Mouse (Mus musculus) ovary, adult 18-20 months (tissue): ENCODE data around the gene AI837181.

Experiments
- DNase-seq: peaks from one replicate; pipeline ENCODE4 v3.0.0; 2022; ENCODE audit warnings: low spot score, mixed read lengths

The AI837181 gene

DNA sequence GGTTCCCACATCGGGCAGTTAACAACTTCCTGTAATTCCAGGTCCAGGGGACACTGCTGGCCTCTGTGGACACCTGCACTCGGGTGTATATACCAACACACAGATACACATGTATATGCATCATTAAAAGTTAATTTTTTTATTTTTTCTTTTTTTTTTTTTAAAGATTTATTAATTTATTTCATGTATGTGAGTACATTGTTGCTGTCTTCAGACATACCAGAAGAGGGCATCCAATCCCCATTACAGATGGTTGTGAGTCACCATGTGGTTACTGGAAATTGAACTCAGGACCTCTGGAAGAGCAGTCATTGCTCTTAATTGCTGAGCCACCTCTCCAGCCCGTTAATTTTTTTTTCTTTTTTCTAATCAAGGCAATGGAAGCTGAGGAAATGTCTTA lies 47.9 kb downstream of the AI837181 start:
- no peak for DNase-seq

DNA sequence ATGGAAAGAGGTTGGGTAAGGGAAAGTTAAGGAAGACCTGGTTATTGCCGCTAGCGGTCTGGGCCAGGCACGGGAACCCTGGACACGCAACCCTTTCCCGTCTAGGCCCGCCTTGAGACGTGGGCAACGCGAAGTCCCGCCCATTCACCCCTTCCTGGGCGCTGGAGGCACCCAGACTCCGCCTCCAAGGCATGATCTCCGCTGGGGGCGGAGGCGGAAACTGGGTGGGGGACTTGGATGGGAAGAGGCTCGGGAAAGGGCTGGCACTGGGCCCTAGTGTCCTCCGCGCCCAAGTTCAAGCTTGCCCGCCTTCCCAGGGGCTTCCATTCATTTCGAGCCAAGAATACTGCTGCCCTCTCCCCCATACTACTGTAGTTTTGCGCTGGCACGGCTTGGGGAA lies 48.8 kb downstream of the AI837181 start, which contains the start of gene Efemp2:
Efemp2 (plus strand) TSS at position 235 of the 400 bp plus-strand sequence.
- DNase-seq, result peak; percentile 88

DNA sequence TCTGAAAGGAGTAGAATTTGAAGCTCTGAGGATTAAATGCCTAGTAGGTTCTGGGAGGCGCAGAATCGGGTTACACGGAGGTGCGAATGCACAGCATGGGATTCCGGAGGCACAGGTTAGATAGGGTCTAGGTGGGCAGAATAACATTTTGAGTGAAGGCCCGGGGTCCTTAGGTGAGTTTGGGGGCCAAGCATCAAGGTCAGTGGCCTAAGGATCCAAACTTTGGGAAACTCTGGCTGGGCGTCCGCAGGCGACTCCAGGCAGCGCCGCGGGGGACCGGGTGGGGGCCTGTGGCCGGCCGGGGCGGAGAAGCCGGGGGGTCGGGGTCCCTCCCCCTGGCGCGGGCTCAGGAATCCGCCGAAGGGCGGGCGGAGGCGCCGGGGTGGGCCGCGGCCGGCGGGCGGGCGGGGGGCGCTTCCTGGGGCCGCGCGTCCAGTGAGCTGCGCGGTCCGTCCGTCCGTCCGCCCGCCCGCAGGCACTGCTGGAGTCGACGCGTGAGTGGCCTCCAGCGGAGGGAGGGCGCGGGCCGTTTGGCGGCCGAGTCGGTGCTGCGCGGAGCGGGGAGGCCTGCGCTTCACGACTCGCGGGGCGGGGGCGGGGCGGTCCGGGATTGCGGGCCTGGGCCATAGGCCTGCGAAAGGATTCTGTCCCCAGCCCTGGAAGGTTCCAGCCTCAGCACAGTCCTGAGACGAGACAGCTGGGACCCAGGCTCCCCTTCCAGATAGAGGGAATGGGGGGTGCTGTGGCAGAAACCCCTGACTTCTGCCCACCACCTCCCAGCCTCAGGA lies 49.5 kb downstream of the AI837181 start:
- DNase-seq, result no peak

DNA sequence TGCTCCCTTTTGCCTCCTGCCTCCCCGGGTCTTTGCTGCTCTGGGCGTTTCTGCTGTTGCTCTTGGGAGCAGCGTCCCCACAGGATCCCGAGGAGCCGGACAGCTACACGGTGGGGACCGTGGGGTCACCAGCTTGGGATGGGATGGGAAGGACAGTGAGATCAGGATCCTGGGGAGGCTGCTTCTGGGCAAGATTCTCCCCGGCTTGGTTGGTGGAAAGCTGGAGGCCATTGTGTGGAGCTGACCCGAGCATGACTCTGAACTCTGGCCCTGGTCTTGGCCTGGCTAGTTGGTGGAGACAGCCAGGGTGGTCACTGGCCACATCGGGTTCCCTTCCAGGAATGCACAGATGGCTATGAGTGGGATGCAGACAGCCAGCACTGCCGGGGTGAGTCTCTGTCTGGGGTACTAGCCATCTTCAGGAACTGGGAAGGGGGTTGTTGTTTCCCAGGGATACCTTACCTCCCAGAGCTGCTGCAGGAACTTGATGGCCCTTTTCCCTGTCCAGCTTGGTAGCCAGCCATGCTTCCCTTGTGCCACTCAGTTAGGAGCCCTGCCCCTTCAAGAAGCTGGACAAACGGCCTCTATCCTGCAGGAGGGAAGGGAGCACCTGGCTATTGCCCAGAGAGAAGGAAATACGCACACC lies 50.2 kb downstream of the AI837181 start:
- DNase-seq, result no peak
